ENCODE assay signal across 13 mouse cellular contexts in the genomic region with DNA sequence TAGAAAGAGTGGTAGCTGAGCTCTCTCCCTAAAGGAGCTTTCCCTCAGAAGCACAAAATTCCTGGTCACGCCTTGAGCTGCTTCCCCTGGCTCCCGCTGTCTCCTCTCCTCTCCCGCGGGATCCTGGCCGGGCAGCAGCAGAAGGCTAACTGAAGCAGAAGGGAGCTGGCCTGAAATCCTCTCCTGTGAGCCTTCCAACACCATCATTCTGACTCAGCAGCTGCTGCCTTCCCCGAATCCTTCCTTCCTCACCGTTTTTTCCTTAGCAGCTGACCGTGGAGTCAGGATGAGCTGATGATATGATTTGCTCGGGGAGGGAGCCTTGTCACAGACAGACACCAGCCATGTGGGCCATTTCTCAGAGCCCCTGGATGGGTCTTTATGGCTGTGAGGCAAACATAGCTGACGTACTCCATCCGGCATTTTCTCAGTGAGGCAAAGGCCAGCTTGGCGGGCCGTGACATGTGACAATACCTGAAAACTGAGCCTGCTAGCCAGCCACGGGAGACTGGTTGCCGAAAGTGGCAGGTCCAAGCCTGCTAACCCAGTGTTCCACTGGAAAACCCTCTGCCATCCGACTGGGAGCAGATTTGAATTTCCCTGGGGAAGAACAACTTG. TPM values are rescaled to one million over a fixed set of nuclear protein-coding genes. Genes with fewer than 3 reads are reported as not detected.
DNase-seq lines count a peak whose midpoint lies in the region; ATAC-seq lines count a peak whose summit lies in the region.
"Had no signal": no experiment of that assay in that cellular context is flagged by ENCODE, and none has a peak within 500 bp of the region (broad histone marks: within the 10 kb centered on the region; RNA-seq: fewer than 3 reads in every experiment).

No protein-coding gene starts in this region.

- H3K4me2 ChIP-seq in heart, embryonic 11.5 days: no peak overlapping the region
- H3K4me2 ChIP-seq in neural tube, embryonic 13.5 days: no peak overlapping the region
- H3K4me2 ChIP-seq: embryonic facial prominence, embryonic 13.5 days; limb, embryonic 15.5 days had no signal

- H3K4me3 ChIP-seq in heart, embryonic 11.5 days (ENCODE audit: low read depth, low read length): no peak overlapping the region
- no peak overlapping the region for H3K4me3 ChIP-seq in neural tube, embryonic 13.5 days
- no peak overlapping the region for H3K4me3 ChIP-seq in heart, embryonic 10.5 days
- H3K4me3 ChIP-seq in embryonic facial prominence, embryonic 10.5 days: no peak overlapping the region
- H3K4me3 ChIP-seq: embryonic facial prominence, embryonic 13.5 days; limb, embryonic 15.5 days; myocyte had no signal

- no peaks in the 10 kb centered on the region for H3K9me3 ChIP-seq in heart, embryonic 11.5 days (replicated peaks; ENCODE audit: control insufficient read depth, low read length)
- H3K9me3 ChIP-seq in neural tube, embryonic 13.5 days: no peaks in the 10 kb centered on the region
- H3K9me3 ChIP-seq in heart, embryonic 10.5 days: no peaks in the 10 kb centered on the region
- no peaks in the 10 kb centered on the region for H3K9me3 ChIP-seq in embryonic facial prominence, embryonic 10.5 days
- H3K9me3 ChIP-seq: embryonic facial prominence, embryonic 13.5 days; limb, embryonic 15.5 days had no signal

- H3K4me1 ChIP-seq in heart, embryonic 11.5 days (ENCODE audit: control insufficient read depth, insufficient read depth, low read length): peaks cover 10% of the 10 kb centered on the region
- peaks cover 25% of the 10 kb centered on the region for H3K4me1 ChIP-seq in neural tube, embryonic 13.5 days (replicated peaks)
- peaks cover 30% of the 10 kb centered on the region for H3K4me1 ChIP-seq in heart, embryonic 10.5 days
- H3K4me1 ChIP-seq in embryonic facial prominence, embryonic 10.5 days: peaks cover 40% of the 10 kb centered on the region

- peak; percentile 65 to 75 for DNase-seq in heart, adult 18-20 months
- no peak for DNase-seq in neural tube, embryonic 10.5 days (ENCODE audit: extremely low spot score, low spot score)
- no peak for DNase-seq in heart, embryonic 10.5 days (ENCODE audit: low spot score)
- DNase-seq in embryonic facial prominence, embryonic 10.5 days (ENCODE audit: low spot score): no peak
- DNase-seq in yolk sac, embryonic 10.5 days (ENCODE audit: low spot score): no peak
- no peak for DNase-seq in spleen, postnatal 4 days (ENCODE audit: low spot score in 2 of 2)
- DNase-seq: adrenal gland, adult 2 months had no signal

- no peaks in the 10 kb centered on the region for H3K27me3 ChIP-seq in heart, embryonic 11.5 days (ENCODE audit: control insufficient read depth, insufficient read depth, low read length)
- H3K27me3 ChIP-seq in neural tube, embryonic 13.5 days: peaks cover 12% of the 10 kb centered on the region
- H3K27me3 ChIP-seq in heart, embryonic 10.5 days (ENCODE audit: insufficient read depth, poor library complexity, severe bottlenecking): no peaks in the 10 kb centered on the region; the same call in 1 of the 2 replicates
- H3K27me3 ChIP-seq in embryonic facial prominence, embryonic 10.5 days (replicated peaks; ENCODE audit: low read depth, poor library complexity, severe bottlenecking): peaks cover 8% of the 10 kb centered on the region

- H3K27ac ChIP-seq in heart, embryonic 11.5 days (ENCODE audit: low read depth, low read length): no peak overlapping the region
- no peak overlapping the region for H3K27ac ChIP-seq in neural tube, embryonic 13.5 days (replicated peaks)
- 0 out of 2 replicates have a peak overlapping the region, but pooled peaks have one; percentile 36 for H3K27ac ChIP-seq in heart, embryonic 10.5 days
- H3K27ac ChIP-seq in embryonic facial prominence, embryonic 10.5 days (replicated peaks): no peak overlapping the region; the same call in 1 of the 2 replicates
- H3K27ac ChIP-seq: embryonic facial prominence, embryonic 13.5 days; limb, embryonic 15.5 days had no signal

- H3K36me3 ChIP-seq in heart, embryonic 11.5 days (ENCODE audit: control insufficient read depth, insufficient read depth, low read length): no peaks in the 10 kb centered on the region
- H3K36me3 ChIP-seq in neural tube, embryonic 13.5 days: no peaks in the 10 kb centered on the region
- H3K36me3 ChIP-seq in heart, embryonic 10.5 days: no peaks in the 10 kb centered on the region
- H3K36me3 ChIP-seq in embryonic facial prominence, embryonic 10.5 days (replicated peaks): no peaks in the 10 kb centered on the region
- H3K36me3 ChIP-seq: embryonic facial prominence, embryonic 13.5 days; limb, embryonic 15.5 days had no signal

- no peak for ATAC-seq in heart, embryonic 11.5 days (replicated peaks; ENCODE audit: insufficient number of reproducible peaks, low FRiP score, low TSS enrichment)
- no peak for ATAC-seq in neural tube, embryonic 13.5 days (ENCODE audit: low read depth)

- WGBS in heart, embryonic 11.5 days (ENCODE audit: insufficient replicate concordance): 52% methylated on average over 16 of the region's 16 CpGs
- 66% methylated on average over 16 of the region's 16 CpGs for WGBS in neural tube, embryonic 13.5 days
- WGBS in heart, embryonic 10.5 days: 56% methylated on average over 16 of the region's 16 CpGs
- WGBS in embryonic facial prominence, embryonic 10.5 days: 68% methylated on average over 16 of the region's 16 CpGs

- no peak overlapping the region for H3K9ac ChIP-seq in heart, embryonic 11.5 days (ENCODE audit: low read depth, low read length)
- H3K9ac ChIP-seq in neural tube, embryonic 13.5 days: 0 out of 2 replicates have a peak overlapping the region, but pooled peaks have one; percentile 17
- H3K9ac ChIP-seq: embryonic facial prominence, embryonic 13.5 days; limb, embryonic 15.5 days had no signal

RNA-seq across cellular contexts. Expression of a gene that starts 6.8 kb away (rescaled TPM):
- 10 to 100 TPM; 29.0 to 34.3 TPM for total RNA-seq in heart, adult 18-20 months (2021)
- 24.9 and 28.9 TPM in 2 replicates for polyA plus RNA-seq in heart, embryonic 11.5 days (2014; fragmentation: Nextera tagmentation; extraction: Ambion mirVana)
- polyA plus RNA-seq in neural tube, embryonic 13.5 days (2015; fragmentation: Nextera tagmentation; extraction: Ambion mirVana): 16.6 and 16.8 TPM in 2 replicates
- 20.5 and 23.4 TPM in 2 replicates for polyA plus RNA-seq in heart, embryonic 10.5 days (2016; fragmentation: Nextera tagmentation; extraction: Ambion mirVana)
- 18.3 and 18.5 TPM in 2 replicates for polyA plus RNA-seq in embryonic facial prominence, embryonic 10.5 days (2016; fragmentation: Nextera tagmentation; extraction: Ambion mirVana)

RNA-seq across cellular contexts. Expression of a gene that starts 57.8 kb away (rescaled TPM):
- not detected for total RNA-seq in heart, adult 18-20 months (2021)
- 0.11 TPM in 1 of 2 replicates, not detected in the other for polyA plus RNA-seq in heart, embryonic 11.5 days (2014; fragmentation: Nextera tagmentation; extraction: Ambion mirVana)
- polyA plus RNA-seq in neural tube, embryonic 13.5 days (2015; fragmentation: Nextera tagmentation; extraction: Ambion mirVana): not detected in 2 replicates
- not detected in 2 replicates for polyA plus RNA-seq in heart, embryonic 10.5 days (2016; fragmentation: Nextera tagmentation; extraction: Ambion mirVana)
- not detected in 2 replicates for polyA plus RNA-seq in embryonic facial prominence, embryonic 10.5 days (2016; fragmentation: Nextera tagmentation; extraction: Ambion mirVana)
- total RNA-seq: adrenal gland, adult 2 months; heart, postnatal 36 days had no signal
- polyA plus RNA-seq: adrenal gland, adult 2 months; embryonic facial prominence, embryonic 13.5 days; limb, embryonic 15.5 days; myocyte had no signal

RNA-seq across cellular contexts. Expression of a gene that starts 58.0 kb away (rescaled TPM):
- total RNA-seq in heart, adult 18-20 months (2021): under 1 TPM; 0.27 to 0.41 TPM
- polyA plus RNA-seq in heart, embryonic 11.5 days (2014; fragmentation: Nextera tagmentation; extraction: Ambion mirVana): 0.40 and 0.72 TPM in 2 replicates
- polyA plus RNA-seq in neural tube, embryonic 13.5 days (2015; fragmentation: Nextera tagmentation; extraction: Ambion mirVana): 4.4 and 4.7 TPM in 2 replicates
- 0.75 and 1.0 TPM in 2 replicates for polyA plus RNA-seq in heart, embryonic 10.5 days (2016; fragmentation: Nextera tagmentation; extraction: Ambion mirVana)
- 1.8 TPM in 2 replicates for polyA plus RNA-seq in embryonic facial prominence, embryonic 10.5 days (2016; fragmentation: Nextera tagmentation; extraction: Ambion mirVana)
- polyA plus RNA-seq: myocyte had no signal

Comparison
In these comparisons a context has a peak if more than half of its experiments do, and no peak if none do; other contexts are left out.
1. DNase-seq: peak in heart, adult 18-20 months (2 of 2); none in neural tube, embryonic 10.5 days (single experiment), heart, embryonic 10.5 days (single experiment), embryonic facial prominence, embryonic 10.5 days (single experiment), yolk sac, embryonic 10.5 days (single experiment) and spleen, postnatal 4 days (0 of 2).